Mouse (Mus musculus) kidney, postnatal 0 days (tissue): Measurements from ENCODE around the gene Mbip. TPM values are rescaled to one million over a fixed set of nuclear protein-coding genes. Genes with fewer than 3 reads are reported as not detected.

Source experiments
- ATAC-seq: fragments of 200-750 bp; cut with Nextera tagmentation; replicated peaks from 2 replicates; pipeline ENCODE4 v1.8.0; 2017; ENCODE audit warnings: low read depth, moderate number of reproducible peaks, moderate TSS enrichment, moderate library complexity; ENCODE audit not compliant: low FRiP score
- DNase-seq: peaks from one replicate; pipeline ENCODE4 v3.0.0-alpha.2; 2016; ENCODE audit warnings: low spot score
- H3K27ac ChIP-seq: fragments of 300-500 bp; sonication (generic); 2 replicates; pipeline ENCODE4 v1.5.1; 2014; ENCODE audit warnings: mild to moderate bottlenecking
- H3K27me3 ChIP-seq: fragments of 300-500 bp; sonication (generic); 2 replicates; pipeline ENCODE4 v1.6.1; 2014; ENCODE audit warnings: low read length, mixed read lengths; ENCODE audit not compliant: insufficient read depth
- H3K36me3 ChIP-seq: fragments of 300-500 bp; sonication (generic); 2 replicates; pipeline ENCODE4 v1.6.1; 2014; ENCODE audit warnings: low read length, mixed read lengths; ENCODE audit not compliant: insufficient read depth
- H3K4me1 ChIP-seq: fragments of 300-500 bp; sonication (generic); replicated peaks from 2 replicates; pipeline ENCODE4 v1.6.1; 2014; ENCODE audit warnings: antibody characterized with exemption, low read length, mixed read lengths; ENCODE audit not compliant: insufficient read depth
- H3K4me2 ChIP-seq: fragments of 300-500 bp; sonication (generic); 2 replicates; pipeline ENCODE4 v1.6.1; 2014; ENCODE audit warnings: mild to moderate bottlenecking, low read length, moderate library complexity, mixed read lengths
- H3K4me3 ChIP-seq: fragments of 300-500 bp; sonication (generic); replicated peaks from 2 replicates; pipeline ENCODE4 v1.5.1; 2014; ENCODE audit warnings: low read depth, low read length
- H3K9ac ChIP-seq: fragments of 300-500 bp; sonication (generic); 2 replicates; pipeline ENCODE4 v1.6.1; 2014; ENCODE audit warnings: low read depth, low read length
- H3K9me3 ChIP-seq: fragments of 300-500 bp; sonication (generic); replicated peaks from 2 replicates; pipeline ENCODE4 v1.6.1; 2016; ENCODE audit warnings: low read length, inconsistent platforms, mixed read lengths
- CTCF ChIP-seq: IDR thresholded peaks from 2 replicates; pipeline ENCODE4 v1.5.1; 2016; ENCODE audit warnings: antibody characterized with exemption, low read depth, mild to moderate bottlenecking, moderate library complexity
- WGBS: fragments of 180-500 bp; shearing (Covaris S2); extraction: QIAGEN DNeasy Blood & Tissue Kit; methylation state at CpG from one replicate; pipeline ENCODE4 v1.1.7; 2014; 5-methylcytosine and 5-hydroxymethylcytosine counted together
- polyA plus RNA-seq: library from polyadenylated mRNA; unstranded; fragments of >200 nt; fragmentation: Nextera tagmentation; extraction: Ambion mirVana; gene quantifications from 2 replicates; pipeline ENCODE4 v1.2.1, GENCODE M21; 2015

Mbip gene
- polyA plus RNA-seq, 1 experiment from 2014 or later: 38.2 TPM

DNA sequence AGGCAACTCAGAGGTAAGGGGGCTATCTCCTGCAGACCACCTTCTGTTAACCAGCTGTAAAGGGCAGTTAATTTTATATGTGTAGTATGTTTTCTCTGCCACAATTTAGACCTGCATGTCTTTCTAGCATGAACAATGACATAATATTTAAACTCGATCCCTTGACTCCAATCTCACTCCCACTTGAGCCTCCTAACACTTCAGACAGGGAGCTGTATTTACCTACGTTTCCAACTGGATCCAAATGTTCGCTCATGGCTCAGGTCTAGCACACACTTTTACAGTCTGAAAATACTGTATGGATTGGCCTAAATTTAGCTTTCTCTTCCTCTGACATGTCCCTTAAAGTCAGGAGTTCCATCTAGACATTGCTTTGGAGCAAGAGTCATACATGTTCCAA lies 13.2 kb downstream of the Mbip start:
- 86% methylated on average over 3 of the region's 3 CpGs for WGBS
- ATAC-seq: no peak
- H3K4me2 ChIP-seq: no peak overlapping the region
- TF ChIP-seq CTCF: no peak
- no peaks in the 10 kb centered on the region for H3K27me3 ChIP-seq
- no peaks in the 10 kb centered on the region for H3K4me1 ChIP-seq
- no peak for DNase-seq
- no peaks in the 10 kb centered on the region for H3K9me3 ChIP-seq
- H3K4me3 ChIP-seq: no peak overlapping the region
- H3K36me3 ChIP-seq: peaks cover 49% of the 10 kb centered on the region
- H3K27ac ChIP-seq: no peak overlapping the region
- no peak overlapping the region for H3K9ac ChIP-seq

DNA sequence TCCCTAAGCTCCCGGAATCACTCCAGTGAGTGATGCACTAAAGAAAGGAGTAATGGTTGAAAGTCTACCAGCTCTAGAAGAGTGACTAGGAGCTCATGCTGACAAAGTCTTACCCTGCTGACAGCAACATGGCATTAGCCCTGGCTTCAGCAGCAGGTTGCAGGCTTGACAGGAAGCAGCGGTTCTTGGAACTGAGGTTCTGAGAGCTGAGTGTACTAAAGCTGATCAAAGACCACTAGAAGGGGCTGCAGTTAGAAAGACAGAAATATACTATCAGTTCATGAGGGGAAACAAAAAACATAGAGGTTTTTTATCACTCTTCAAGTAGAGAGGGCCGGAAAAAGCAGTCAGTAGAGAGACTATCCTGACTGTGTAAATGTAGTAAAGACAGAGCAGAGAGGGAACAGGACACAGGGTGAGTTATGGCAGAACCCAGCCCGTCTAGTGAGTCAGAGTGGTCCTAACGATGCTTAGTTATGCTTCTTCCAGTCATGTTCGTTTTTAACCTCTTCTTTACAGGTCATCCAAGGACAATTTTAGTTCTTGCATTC lies 18.2 kb downstream of the Mbip start:
- H3K4me3 ChIP-seq: no peak overlapping the region
- no peaks in the 10 kb centered on the region for H3K9me3 ChIP-seq
- H3K9ac ChIP-seq: no peak overlapping the region
- H3K27me3 ChIP-seq: no peaks in the 10 kb centered on the region
- no peaks in the 10 kb centered on the region for H3K4me1 ChIP-seq
- ATAC-seq: no peak
- H3K36me3 ChIP-seq: peaks cover 24% of the 10 kb centered on the region
- no peak for DNase-seq
- H3K4me2 ChIP-seq: no peak overlapping the region
- H3K27ac ChIP-seq: no peak overlapping the region
- TF ChIP-seq CTCF: no peak
- 85% methylated on average over 6 of the region's 6 CpGs for WGBS

DNA sequence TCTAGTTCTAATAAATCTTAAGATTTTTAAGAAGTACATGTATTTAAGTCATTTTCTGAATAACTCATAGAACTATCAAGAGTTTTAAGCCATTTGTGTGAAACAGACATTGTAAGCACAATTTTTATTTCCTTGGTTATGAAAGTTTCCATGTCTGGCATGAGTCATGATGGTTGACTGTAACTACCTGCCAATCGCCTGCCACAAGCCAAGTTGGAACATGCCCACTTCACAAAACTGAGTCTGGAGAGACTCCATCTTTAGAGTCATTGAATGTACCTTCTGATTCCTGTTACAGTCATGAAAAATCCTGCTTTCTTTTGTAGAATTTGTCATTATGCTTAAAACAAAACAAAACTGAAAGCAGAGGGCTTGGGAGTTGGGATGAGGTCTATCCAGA lies 19.8 kb downstream of the Mbip start:
- peaks cover 20% of the 10 kb centered on the region for H3K36me3 ChIP-seq
- no peaks in the 10 kb centered on the region for H3K4me1 ChIP-seq
- no peak for DNase-seq
- TF ChIP-seq CTCF: no peak
- H3K27ac ChIP-seq: no peak overlapping the region
- H3K4me2 ChIP-seq: no peak overlapping the region
- no peak overlapping the region for H3K4me3 ChIP-seq
- H3K27me3 ChIP-seq: no peaks in the 10 kb centered on the region
- no peaks in the 10 kb centered on the region for H3K9me3 ChIP-seq
- H3K9ac ChIP-seq: no peak overlapping the region
- ATAC-seq: no peak
- 95% methylated on average over 1 of the region's 1 CpGs for WGBS

DNA sequence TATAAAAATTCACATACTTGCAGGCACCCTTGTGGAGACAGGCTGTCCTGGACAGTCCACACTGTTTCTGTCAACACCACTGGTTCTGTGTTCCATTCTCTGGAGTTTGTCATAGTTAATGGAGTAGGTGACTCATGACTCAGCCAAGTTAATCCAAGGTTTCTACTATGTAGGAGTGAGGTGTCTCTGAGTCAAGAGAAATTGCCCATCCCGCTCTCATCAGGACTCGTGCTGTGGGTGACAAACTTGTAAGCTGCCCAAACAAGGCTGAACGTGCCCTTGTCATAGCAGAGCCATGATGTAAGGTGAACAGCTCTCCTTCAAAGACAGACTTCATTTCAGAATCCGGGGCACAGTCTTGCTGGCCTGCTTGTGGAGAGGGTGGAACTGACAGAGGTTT lies 26.8 kb downstream of the Mbip start:
- no peak overlapping the region for H3K4me2 ChIP-seq
- WGBS: 89% methylated on average over 4 of the region's 4 CpGs
- no peaks in the 10 kb centered on the region for H3K9me3 ChIP-seq
- H3K36me3 ChIP-seq: no peaks in the 10 kb centered on the region
- ATAC-seq: no peak
- H3K27ac ChIP-seq: no peak overlapping the region
- no peaks in the 10 kb centered on the region for H3K4me1 ChIP-seq
- no peak for DNase-seq
- H3K27me3 ChIP-seq: no peaks in the 10 kb centered on the region
- no peak overlapping the region for H3K4me3 ChIP-seq
- TF ChIP-seq CTCF: no peak
- H3K9ac ChIP-seq: no peak overlapping the region

DNA sequence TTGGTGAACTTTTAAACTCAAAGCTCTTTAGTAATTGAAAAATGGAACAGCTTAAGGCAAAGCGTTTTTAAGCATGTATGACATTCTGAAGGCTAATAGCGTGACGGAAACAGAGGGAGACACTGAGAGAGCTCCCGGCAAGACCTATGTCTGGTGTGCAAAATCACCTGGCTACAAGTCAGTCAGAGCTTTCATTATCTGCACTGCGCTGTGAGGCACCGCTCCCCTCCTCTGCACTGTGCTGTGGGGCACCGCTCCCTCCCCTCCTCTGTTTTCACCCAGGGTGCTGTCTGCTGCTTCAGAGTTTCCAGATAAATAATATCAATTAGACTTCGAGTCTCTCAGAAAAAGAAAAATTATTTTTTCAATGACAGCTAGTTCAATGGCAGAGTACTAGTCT lies 27.6 kb downstream of the Mbip start:
- Histone ChIP-seq H3K36me3 (no peaks in the 10 kb centered on the region), H3K4me3 (no peak overlapping the region), H3K4me2 (no peak overlapping the region), H3K27me3 (no peaks in the 10 kb centered on the region), H3K4me1 (no peaks in the 10 kb centered on the region), H3K27ac (no peak overlapping the region), H3K9me3 (no peaks in the 10 kb centered on the region), H3K9ac (no peak overlapping the region)
- TF ChIP-seq CTCF: no peak
- 69% methylated on average over 8 of the region's 8 CpGs for WGBS
- DNase-seq: no peak
- no peak for ATAC-seq

DNA sequence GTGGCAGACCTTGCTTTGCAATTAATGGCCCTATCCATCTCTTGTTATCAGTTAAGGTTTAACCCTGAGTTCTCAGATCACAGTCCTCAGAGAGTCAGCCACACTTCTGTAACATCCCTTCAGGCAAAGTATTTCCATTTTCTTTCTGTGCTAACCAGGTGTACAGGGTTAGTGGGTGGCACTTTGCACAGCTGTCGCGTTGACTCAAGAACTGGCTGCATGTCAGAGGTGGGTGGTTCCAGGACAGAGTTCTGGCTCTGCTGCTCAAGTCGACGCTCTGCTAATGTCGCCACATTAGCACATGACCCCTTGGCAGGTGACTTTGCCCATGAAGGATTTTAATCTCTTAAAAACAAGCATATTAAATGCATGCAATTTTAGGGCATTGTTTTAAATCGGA lies 39.9 kb downstream of the Mbip start:
- DNase-seq (no peak), ATAC-seq (no peak)
- H3K4me1 ChIP-seq: 0 out of 2 replicates have a peak, but pooled peaks cover 3% of the 10 kb centered on the region
- H3K4me2 ChIP-seq: no peak overlapping the region
- WGBS: 70% methylated on average over 6 of the region's 6 CpGs
- H3K27ac ChIP-seq: no peak overlapping the region
- no peaks in the 10 kb centered on the region for H3K9me3 ChIP-seq
- H3K36me3 ChIP-seq: no peaks in the 10 kb centered on the region
- no peaks in the 10 kb centered on the region for H3K27me3 ChIP-seq
- H3K9ac ChIP-seq: no peak overlapping the region
- no peak for TF ChIP-seq CTCF
- H3K4me3 ChIP-seq: no peak overlapping the region

DNA sequence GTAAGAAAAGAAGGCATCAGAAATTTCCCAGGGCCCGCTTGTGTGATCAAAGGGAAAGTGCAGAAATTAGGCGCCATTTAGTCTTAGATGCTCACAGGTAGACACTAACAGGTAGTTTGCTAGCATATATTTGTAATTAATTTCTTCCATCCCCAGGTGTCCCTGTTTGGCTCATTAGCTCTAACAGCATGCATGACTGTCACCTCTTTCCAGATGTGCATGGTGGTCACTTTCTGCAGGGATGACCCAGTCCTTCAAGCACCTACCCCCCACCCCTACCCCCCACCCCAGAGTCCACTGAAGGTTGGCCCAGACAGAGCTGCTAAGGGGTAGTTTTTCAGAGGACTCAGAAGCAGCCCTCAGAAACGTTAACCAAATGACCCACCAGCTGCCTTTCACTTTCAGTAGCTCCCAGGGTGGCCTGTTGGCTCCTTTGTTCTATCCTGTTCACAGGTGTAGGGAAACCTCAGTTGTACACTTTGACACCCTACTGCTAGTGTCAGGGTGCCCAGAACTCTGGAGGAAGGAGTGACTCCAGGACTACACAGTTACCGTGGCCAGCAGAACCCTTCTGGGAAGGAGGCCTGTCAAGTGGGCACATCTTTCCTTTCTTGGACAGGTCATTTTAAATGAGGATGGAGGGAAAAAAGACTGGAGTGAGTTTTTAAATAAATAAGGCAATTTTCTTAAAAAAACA lies 43.2 kb downstream of the Mbip start:
- WGBS: 28% methylated on average over 4 of the region's 4 CpGs
- Histone ChIP-seq H3K27me3 (no peaks in the 10 kb centered on the region), H3K9me3 (no peaks in the 10 kb centered on the region), H3K4me1 (0 out of 2 replicates have a peak, but pooled peaks cover 7% of the 10 kb centered on the region), H3K36me3 (no peaks in the 10 kb centered on the region), H3K9ac (no peak overlapping the region), H3K4me3 (peak overlapping the region; percentile 27), H3K27ac (no peak overlapping the region), H3K4me2 (peak overlapping the region; percentile 62)
- DNase-seq (no peak), ATAC-seq (no peak)
- no peak for TF ChIP-seq CTCF
